Mouse (Mus musculus): ENCODE measurements around the gene Gm14147. TPM values are rescaled to one million over a fixed set of nuclear protein-coding genes. Genes with fewer than 3 reads are reported as not detected.
"Not testable (repeated sequence)": the region's sequence is repeated elsewhere in the genome, so short reads cannot be mapped to it uniquely, and the experiment has no call there.

The Gm14147 gene
- polyA plus RNA-seq (2012; rRNA removed): not detected in 2 replicates

DNA sequence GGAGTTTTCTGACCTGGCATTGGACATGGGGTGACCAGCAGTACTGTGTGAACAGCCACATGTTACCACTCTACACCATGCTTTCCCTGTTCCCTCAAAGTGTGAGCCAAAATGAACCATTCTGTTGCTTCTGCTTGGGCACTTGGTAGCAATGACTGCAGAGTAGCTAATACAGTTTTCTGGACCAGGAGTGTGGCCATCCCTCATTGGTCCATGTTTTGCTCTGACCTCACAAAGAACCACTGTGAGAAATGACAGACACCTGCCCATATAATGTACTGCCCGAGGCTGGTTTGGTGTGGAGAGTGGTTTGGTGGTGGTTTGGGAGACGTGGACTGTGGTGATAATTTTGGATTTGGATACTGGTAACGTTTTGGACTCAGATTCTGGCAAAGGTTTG, at the start of gene Gm14147:
Gene Gm14147 (plus strand): TSS at position 301 of the 400 bp plus-strand sequence.
- DNase-seq; H3K27me3 ChIP-seq (ENCODE audit: control insufficient read depth, insufficient read depth, low read length); H3K4me1 ChIP-seq (ENCODE audit: control insufficient read depth, insufficient read depth, low read length); H3K4me3 ChIP-seq (replicated peaks; ENCODE audit: insufficient read depth, low read depth, low read length); H3K27ac ChIP-seq (ENCODE audit: insufficient read depth, low read length): not testable (repeated sequence)
- no CpG with 5 or more reads among the region's 3 CpGs for WGBS

DNA sequence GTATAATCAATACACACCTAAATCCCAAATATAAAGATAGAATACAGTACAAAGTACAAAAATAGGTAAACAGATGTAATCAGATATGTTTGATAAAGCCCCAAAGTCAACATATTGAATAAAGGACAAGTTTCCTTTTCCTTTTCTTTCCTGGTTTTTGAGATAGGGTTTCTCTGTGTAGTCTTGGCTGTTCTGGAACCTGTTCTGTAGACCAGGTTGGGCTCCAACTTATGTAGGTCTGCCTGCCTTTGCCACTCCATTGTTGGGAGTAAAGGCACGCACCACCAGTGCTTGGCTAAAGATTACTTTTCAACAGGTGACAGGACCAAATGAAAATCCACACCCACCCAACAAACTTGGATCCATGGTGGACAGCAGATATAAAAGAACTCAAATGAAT, 41.4 kb upstream of the Gm14147 start:
- TF ChIP-seq CTCF (IDR thresholded peaks at IDR 0.05; ENCODE audit: borderline replicate concordance, insufficient read depth, low read depth, low read length): no peak
- TF ChIP-seq POLR2A (IDR thresholded peaks at IDR 0.05; ENCODE audit: borderline replicate concordance, insufficient read depth, low read length): no peak
- no peaks in the 10 kb centered on the region for H3K4me1 ChIP-seq (ENCODE audit: control insufficient read depth, insufficient read depth, low read length)
- no peak overlapping the region for H3K27ac ChIP-seq (ENCODE audit: insufficient read depth, low read length)
- H3K4me3 ChIP-seq (replicated peaks; ENCODE audit: insufficient read depth, low read depth, low read length): no peak overlapping the region
- no peak for DNase-seq
- H3K27me3 ChIP-seq (ENCODE audit: control insufficient read depth, insufficient read depth, low read length): no peaks in the 10 kb centered on the region
- 85% methylated on average over 1 of the region's 1 CpGs for WGBS

DNA sequence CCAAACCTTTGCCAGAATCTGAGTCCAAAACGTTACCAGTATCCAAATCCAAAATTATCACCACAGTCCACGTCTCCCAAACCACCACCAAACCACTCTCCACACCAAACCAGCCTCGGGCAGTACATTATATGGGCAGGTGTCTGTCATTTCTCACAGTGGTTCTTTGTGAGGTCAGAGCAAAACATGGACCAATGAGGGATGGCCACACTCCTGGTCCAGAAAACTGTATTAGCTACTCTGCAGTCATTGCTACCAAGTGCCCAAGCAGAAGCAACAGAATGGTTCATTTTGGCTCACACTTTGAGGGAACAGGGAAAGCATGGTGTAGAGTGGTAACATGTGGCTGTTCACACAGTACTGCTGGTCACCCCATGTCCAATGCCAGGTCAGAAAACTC, 5.8 kb upstream of the Gm14147 start, which contains the start of gene Gm14151:
Gene Gm14151 (minus strand): TSS at position 101 of the 400 bp plus-strand sequence.
- H3K27ac ChIP-seq (ENCODE audit: insufficient read depth, low read length); H3K4me1 ChIP-seq (ENCODE audit: control insufficient read depth, insufficient read depth, low read length); H3K4me3 ChIP-seq (replicated peaks; ENCODE audit: insufficient read depth, low read depth, low read length); H3K27me3 ChIP-seq (ENCODE audit: control insufficient read depth, insufficient read depth, low read length); DNase-seq: not testable (repeated sequence)
- no CpG with 5 or more reads among the region's 3 CpGs for WGBS

Other genes with a start within 250 kb of the Gm14147 start
- 259 and 263 TPM in 2 replicates for gene Abhd12, start 193.5 kb upstream of the Gm14147 start, polyA plus RNA-seq (2012; rRNA removed)
- 1.3 TPM in 2 replicates for gene Gins1, start 192.8 kb upstream of the Gm14147 start, polyA plus RNA-seq (2012; rRNA removed)
- gene Ninl, start 58.9 kb upstream of the Gm14147 start, polyA plus RNA-seq (2012; rRNA removed): 4.7 and 5.9 TPM in 2 replicates
- gene Nanp, start 58.8 kb upstream of the Gm14147 start, polyA plus RNA-seq (2012; rRNA removed): 16.3 and 16.9 TPM in 2 replicates
- not detected in 2 replicates for gene Gm14151, start 5.9 kb upstream of the Gm14147 start, polyA plus RNA-seq (2012; rRNA removed)

All from cerebellum, adult 2 months (tissue).